8 mouse cellular contexts compared by ENCODE assay signal in genomic region chr12:87416690-87417089, GRCm38 (mm10). TPM values are rescaled to one million over a fixed set of nuclear protein-coding genes. Genes with fewer than 3 reads are reported as not detected.
DNase-seq lines count a peak whose midpoint lies in the region; ATAC-seq lines count a peak whose summit lies in the region.

No protein-coding gene starts in this region.

- no peak overlapping the region for H3K4me3 ChIP-seq in liver, embryonic 12.5 days

- 8% methylated on average over 7 of the region's 7 CpGs for WGBS in liver, embryonic 12.5 days (ENCODE audit: insufficient replicate concordance)

- no peak overlapping the region for H3K27ac ChIP-seq in liver, embryonic 12.5 days

- H3K36me3 ChIP-seq in liver, embryonic 12.5 days, result no peaks in the 10 kb centered on the region

- H3K4me1 ChIP-seq in liver, embryonic 12.5 days, result peaks cover 16% of the 10 kb centered on the region

- peaks cover 5% of the 10 kb centered on the region for H3K27me3 ChIP-seq in liver, embryonic 12.5 days (replicated peaks)

- no peaks in the 10 kb centered on the region for H3K9me3 ChIP-seq in liver, embryonic 12.5 days (replicated peaks)

- no peak overlapping the region for H3K4me2 ChIP-seq in liver, embryonic 12.5 days

- no peak for ATAC-seq in cerebellum, adult (ENCODE audit: insufficient number of reproducible peaks, low FRiP score, low TSS enrichment)
- peak; percentile 69 to 77 for ATAC-seq in hematopoietic stem cell, adult 5-6 weeks (replicated peaks in 1 of 2; ENCODE audit: insufficient read depth in 1 of 2, low FRiP score in 2 of 2, low TSS enrichment in 1 of 2, low read depth in 1 of 2, poor library complexity in 2 of 2, severe bottlenecking in 2 of 2)
- peak; percentile 61 for ATAC-seq in liver, embryonic 12.5 days

- H3K9ac ChIP-seq in liver, embryonic 12.5 days, result no peak overlapping the region

- peak; percentile 15 for DNase-seq in cerebellum, adult 11-12 months
- peak; percentile 73 for DNase-seq in urinary bladder, postnatal 14 days (ENCODE audit: low spot score)
- DNase-seq in urinary bladder, adult 2 months (ENCODE audit: low spot score), result no peak
- peak; percentile 33 to 37 for DNase-seq in cerebellum, postnatal 36 days
- DNase-seq in retina, postnatal 7 days (ENCODE audit: low read depth, low spot score), result peak; percentile 30

RNA-seq across cellular contexts. Expression of gene Slirp, which starts 27.0 kb away (rescaled TPM):
- polyA plus RNA-seq in urinary bladder, adult 2 months (2012; rRNA removed), result 64.4 and 92.3 TPM in 2 replicates
- total RNA-seq in hematopoietic stem cell, adult 5-6 weeks (2017), result 16.2 and 41.1 TPM in 2 replicates
- polyA plus RNA-seq in liver, embryonic 12.5 days (2016; fragmentation: Nextera tagmentation; extraction: Ambion mirVana), result 211 and 219 TPM in 2 replicates

RNA-seq across cellular contexts. Expression of gene Alkbh1, which starts 27.1 kb away (rescaled TPM):
- polyA plus RNA-seq in urinary bladder, adult 2 months (2012; rRNA removed), result 18.1 and 23.0 TPM in 2 replicates
- 49.1 and 60.5 TPM in 2 replicates for total RNA-seq in hematopoietic stem cell, adult 5-6 weeks (2017)
- 34.5 and 39.2 TPM in 2 replicates for polyA plus RNA-seq in liver, embryonic 12.5 days (2016; fragmentation: Nextera tagmentation; extraction: Ambion mirVana)

RNA-seq across cellular contexts. Expression of gene Sptlc2, which starts 28.5 kb away (rescaled TPM):
- polyA plus RNA-seq in urinary bladder, adult 2 months (2012; rRNA removed), result 52.8 and 58.6 TPM in 2 replicates
- total RNA-seq in hematopoietic stem cell, adult 5-6 weeks (2017), result 76.4 and 77.0 TPM in 2 replicates
- polyA plus RNA-seq in liver, embryonic 12.5 days (2016; fragmentation: Nextera tagmentation; extraction: Ambion mirVana), result 34.2 and 39.7 TPM in 2 replicates

RNA-seq across cellular contexts. Expression of gene Snw1, which starts 55.4 kb away (rescaled TPM):
- polyA plus RNA-seq in urinary bladder, adult 2 months (2012; rRNA removed), result 52.6 and 53.9 TPM in 2 replicates
- total RNA-seq in hematopoietic stem cell, adult 5-6 weeks (2017), result 212 and 226 TPM in 2 replicates
- 82.5 and 85.6 TPM in 2 replicates for polyA plus RNA-seq in liver, embryonic 12.5 days (2016; fragmentation: Nextera tagmentation; extraction: Ambion mirVana)
